ENCODE assay signal across 17 mouse cellular contexts in genomic region chr19:3357620-3358019, GRCm38 (mm10). TPM values are rescaled to one million over a fixed set of nuclear protein-coding genes. Genes with fewer than 3 reads are reported as not detected.
A peak's percentile ranks its signal among the peaks of the same experiment; 100 is the strongest.
DNase-seq lines count a peak whose midpoint lies in the region; TF ChIP-seq lines count a peak whose summit lies in the region.
"Had no signal": no experiment of that assay in that cellular context is flagged by ENCODE, and none has a peak within 500 bp of the region (broad histone marks: within the 10 kb centered on the region; RNA-seq: fewer than 3 reads in every experiment).

No protein-coding gene starts in this region.

- peak; percentile 39 for DNase-seq in adrenal gland, postnatal 14 days
- no peak for DNase-seq in adrenal gland, adult 8-10 months
- no peak for DNase-seq in left cerebral cortex, adult 2 months (ENCODE audit: extremely low spot score in 1 of 2, low spot score in 2 of 2)
- DNase-seq in left cerebral cortex, postnatal 4 days: no peak
- no peak for DNase-seq in testis, postnatal 10 days (ENCODE audit: low spot score)
- DNase-seq in gastrocnemius, postnatal 4 days (ENCODE audit: low spot score in 2 of 2): no peak
- no peak for DNase-seq in spleen, adult 12 weeks (ENCODE audit: low spot score)
- DNase-seq: adrenal gland, postnatal 25 days; cerebellum, postnatal 10 days; heart, postnatal 36 days; right cerebral cortex, postnatal 4 days had no signal

- TF ChIP-seq CTCF in left cerebral cortex, adult 2 months (IDR thresholded peaks at IDR 0.05): peak; percentile 5
- TF ChIP-seq CTCF in testis, adult 2 months (IDR thresholded peaks at IDR 0.05; ENCODE audit: control insufficient read depth, insufficient read depth, insufficient replicate concordance, low read depth, low read length): peak; percentile 21; the same call in 1 of the 2 replicates

- intact Hi-C loops in left cerebral cortex, adult 2 months (cut with DNase I): no loop called here
- intact Hi-C loops in left cerebral cortex, postnatal 4 days (cut with DNase I): no loop called here

- no peaks in the 10 kb centered on the region; the same call in 1 of the 2 replicates for H3K4me1 ChIP-seq in testis, adult 2 months (ENCODE audit: control insufficient read depth, insufficient read depth, low read length)
- H3K4me1 ChIP-seq: limb, embryonic 15.5 days; midbrain, embryonic 13.5 days had no signal

- H3K27ac ChIP-seq in left cerebral cortex, adult 2 months: no peak overlapping the region
- no peak overlapping the region for H3K27ac ChIP-seq in testis, adult 2 months (ENCODE audit: control insufficient read depth, insufficient read depth, low read depth, low read length)
- H3K27ac ChIP-seq: heart, embryonic 10.5 days; kidney, embryonic 15.5 days; limb, embryonic 15.5 days; macrophage; midbrain, embryonic 13.5 days had no signal

- no peaks in the 10 kb centered on the region for H3K36me3 ChIP-seq in testis, adult 2 months (ENCODE audit: control insufficient read depth, insufficient read depth, low read length)
- H3K36me3 ChIP-seq: midbrain, embryonic 13.5 days had no signal

- TF ChIP-seq POLR2A in testis, adult 2 months (IDR thresholded peaks at IDR 0.05; ENCODE audit: control insufficient read depth, low read depth, low read length): no peak

- H3K4me3 ChIP-seq in left cerebral cortex, adult 2 months: no peak overlapping the region
- no peak overlapping the region for H3K4me3 ChIP-seq in testis, adult 2 months (ENCODE audit: control insufficient read depth, low read depth, low read length)
- H3K4me3 ChIP-seq: heart, embryonic 10.5 days; kidney, embryonic 15.5 days; limb, embryonic 15.5 days; midbrain, embryonic 13.5 days had no signal

- no peaks in the 10 kb centered on the region for H3K27me3 ChIP-seq in testis, adult 2 months (ENCODE audit: control insufficient read depth, insufficient read depth, low read length)
- H3K27me3 ChIP-seq: kidney, embryonic 15.5 days; limb, embryonic 15.5 days; midbrain, embryonic 13.5 days had no signal

RNA-seq across cellular contexts. Expression of gene Tesmin, which starts 31.0 kb away (rescaled TPM):
- 0.56 and 1.3 TPM in 2 replicates for total RNA-seq in adrenal gland, postnatal 14 days (2021)
- under 1 TPM; 0.23 to 0.91 (median 0.31) TPM for total RNA-seq in adrenal gland, adult 8-10 months (2022)
- under 1 TPM; 0.19 to 0.36 TPM for total RNA-seq in left cerebral cortex, adult 2 months (2021)
- total RNA-seq in left cerebral cortex, postnatal 4 days (2021): under 1 TPM; 0.32 to 0.66 TPM
- polyA plus RNA-seq in testis, adult 2 months (2012; rRNA removed): 134 and 150 TPM in 2 replicates
- 1 to 10 TPM; 1.1 to 1.3 TPM for total RNA-seq in gastrocnemius, postnatal 4 days (2021)

RNA-seq across cellular contexts. Expression of gene Cpt1a, which starts 35.5 kb away (rescaled TPM):
- 274 and 315 TPM in 2 replicates for total RNA-seq in adrenal gland, postnatal 14 days (2021)
- total RNA-seq in adrenal gland, adult 8-10 months (2022): 100 to 1,000 TPM; 255 to 425 (median 320) TPM
- 10 to 100 TPM; 20.6 to 27.8 TPM for total RNA-seq in left cerebral cortex, adult 2 months (2021)
- total RNA-seq in left cerebral cortex, postnatal 4 days (2021): 10 to 100 TPM; 24.1 to 28.5 TPM
- polyA plus RNA-seq in testis, adult 2 months (2012; rRNA removed): 17.6 and 18.9 TPM in 2 replicates
- total RNA-seq in gastrocnemius, postnatal 4 days (2021): 10 to 100 TPM; 52.0 to 67.5 TPM

RNA-seq across cellular contexts. Expression of gene Gal, which starts 56.7 kb away (rescaled TPM):
- total RNA-seq in adrenal gland, postnatal 14 days (2021): 21.5 and 21.9 TPM in 2 replicates
- total RNA-seq in adrenal gland, adult 8-10 months (2022): 100 to 1,000 TPM in 1 of 4 experiments, 10 to 100 TPM in 3; 72.9 to 102 (median 81.8) TPM
- total RNA-seq in left cerebral cortex, adult 2 months (2021): under 1 TPM in 1 of 2 experiments, not detected in 1; 0.56 TPM
- total RNA-seq in left cerebral cortex, postnatal 4 days (2021): 1 to 10 TPM; 1.7 to 4.0 TPM
- 0.72 and 0.90 TPM in 2 replicates for polyA plus RNA-seq in testis, adult 2 months (2012; rRNA removed)
- not detected for total RNA-seq in gastrocnemius, postnatal 4 days (2021)
- total RNA-seq: heart, postnatal 36 days had no signal
- polyA plus RNA-seq: macrophage had no signal
